Mouse (Mus musculus): ENCODE results near the gene Fam178b.

Gene Fam178b

DNA sequence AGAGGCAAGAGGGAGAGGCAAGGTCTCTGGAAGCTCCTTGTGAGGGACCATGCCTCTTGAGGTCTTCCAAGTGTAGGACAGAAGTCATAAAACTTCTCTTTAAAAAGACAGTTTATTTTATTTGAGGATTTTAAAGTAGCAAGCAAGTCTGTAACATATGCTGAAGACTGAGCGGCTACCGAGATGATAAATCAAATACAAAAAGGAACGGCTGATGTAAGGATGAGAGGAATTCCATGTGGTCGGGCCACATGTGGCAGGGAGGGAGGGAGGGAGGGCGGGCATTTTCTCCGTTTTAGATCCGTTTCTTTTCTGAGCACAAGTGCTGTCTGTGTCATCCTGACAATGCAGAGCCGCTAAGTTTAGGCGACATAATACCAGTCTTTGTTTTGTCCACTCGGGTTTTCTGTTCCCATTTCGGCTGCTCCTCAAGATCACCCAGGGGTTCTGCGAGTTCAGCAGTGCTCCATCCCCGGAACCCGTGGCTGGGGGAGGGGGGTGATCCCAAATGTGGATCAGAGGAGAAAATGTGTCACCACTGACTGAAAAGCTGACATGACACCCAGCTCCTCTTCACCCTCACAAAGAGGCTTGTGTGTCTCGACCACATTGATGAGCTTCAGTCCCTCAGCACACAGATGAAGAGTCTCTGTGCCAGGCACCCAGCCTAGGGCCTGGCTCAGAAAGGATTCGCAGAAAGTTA lies 10.2 kb downstream of the Fam178b start:
- CTCF ChIA-PET = no interaction called here

DNA sequence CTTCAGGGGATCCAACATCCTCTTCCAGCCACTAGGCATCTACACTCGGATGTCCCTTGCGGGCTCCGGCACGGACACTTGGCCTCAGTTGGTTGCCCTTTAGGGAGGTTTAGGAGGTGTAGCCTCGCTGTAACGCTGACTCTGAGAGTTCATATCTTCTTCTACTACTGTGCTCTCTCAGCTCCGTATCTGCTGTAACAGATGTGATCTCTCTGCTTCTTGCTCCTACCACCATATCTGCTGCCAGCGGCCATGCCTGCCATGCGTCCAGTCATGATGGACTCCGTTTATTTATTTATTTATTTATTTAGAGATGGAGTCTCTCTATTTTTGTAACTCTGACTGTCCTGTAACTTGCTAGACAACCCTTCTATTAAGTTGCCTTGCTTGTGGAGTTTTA lies 11.7 kb downstream of the Fam178b start:
- CTCF ChIA-PET = no interaction called here

DNA sequence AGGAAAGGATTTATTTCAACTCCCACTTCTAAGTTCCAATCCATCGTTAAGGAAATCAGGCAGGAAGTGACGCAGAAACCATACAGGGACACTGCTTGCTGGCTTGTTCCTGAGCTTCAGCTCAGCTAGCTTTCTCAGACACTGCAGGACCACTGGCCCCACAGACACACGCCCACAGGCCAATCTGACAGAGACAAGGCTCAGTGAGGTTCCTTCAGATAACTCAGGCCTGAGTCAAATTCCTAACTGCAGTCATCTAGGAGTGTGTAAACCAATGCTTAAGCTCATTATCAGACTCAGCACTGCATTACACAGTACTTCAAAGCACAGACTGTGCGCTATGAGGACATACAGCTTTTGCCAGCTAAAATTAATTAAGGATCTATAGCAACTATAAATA lies 12.7 kb downstream of the Fam178b start:
- CTCF ChIA-PET = interaction anchor here (0.6 kb wide), 1 partner anchor 43 kb away, joined by 10 read pairs; no protein-coding TSS in a partner anchor

DNA sequence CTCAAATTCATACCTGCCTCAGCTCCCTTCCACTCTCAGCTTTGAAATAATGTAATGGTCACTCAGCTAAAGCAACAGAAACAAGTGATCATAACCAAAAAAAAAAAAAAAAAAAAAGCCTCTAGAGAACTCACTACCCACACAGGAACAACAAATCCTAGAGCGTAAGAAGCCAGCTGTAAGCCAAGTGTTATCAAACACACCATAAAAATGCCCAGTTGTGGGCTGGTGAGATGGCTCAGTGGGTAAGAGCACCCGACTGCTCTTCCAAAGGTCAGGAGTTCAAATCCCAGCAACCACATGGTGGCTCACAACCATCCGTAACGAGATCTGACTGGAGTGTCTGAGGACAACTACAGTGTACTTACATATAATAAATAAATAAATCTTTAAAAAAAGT lies 15.0 kb downstream of the Fam178b start:
- CTCF ChIA-PET = interaction anchor here (0.7 kb wide), 1 partner anchor 123 kb away, joined by 5 read pairs; no protein-coding TSS in a partner anchor

DNA sequence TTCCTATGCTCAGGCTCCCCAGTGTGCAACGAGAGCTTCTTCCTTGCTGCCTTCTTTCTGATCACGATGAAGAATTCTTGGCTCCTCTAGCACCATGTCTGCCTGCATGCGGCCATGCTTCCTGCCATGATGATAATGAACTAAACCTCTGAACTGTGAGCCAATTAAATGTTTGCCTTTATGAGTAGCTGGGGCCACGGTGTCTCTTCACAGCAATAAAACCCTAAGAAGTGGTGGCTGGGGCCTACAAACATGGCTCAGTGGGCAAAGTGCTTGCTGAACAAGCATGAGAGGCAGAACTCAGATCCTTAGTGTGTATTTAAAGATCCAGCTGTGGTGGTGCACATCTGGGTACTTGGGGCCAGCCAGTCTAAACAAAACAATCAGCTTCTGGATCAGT lies 17.0 kb downstream of the Fam178b start:
- CTCF ChIA-PET = interaction anchor here (0.7 kb wide), 1 partner anchor 10 kb away, joined by 4 read pairs; no protein-coding TSS in a partner anchor

DNA sequence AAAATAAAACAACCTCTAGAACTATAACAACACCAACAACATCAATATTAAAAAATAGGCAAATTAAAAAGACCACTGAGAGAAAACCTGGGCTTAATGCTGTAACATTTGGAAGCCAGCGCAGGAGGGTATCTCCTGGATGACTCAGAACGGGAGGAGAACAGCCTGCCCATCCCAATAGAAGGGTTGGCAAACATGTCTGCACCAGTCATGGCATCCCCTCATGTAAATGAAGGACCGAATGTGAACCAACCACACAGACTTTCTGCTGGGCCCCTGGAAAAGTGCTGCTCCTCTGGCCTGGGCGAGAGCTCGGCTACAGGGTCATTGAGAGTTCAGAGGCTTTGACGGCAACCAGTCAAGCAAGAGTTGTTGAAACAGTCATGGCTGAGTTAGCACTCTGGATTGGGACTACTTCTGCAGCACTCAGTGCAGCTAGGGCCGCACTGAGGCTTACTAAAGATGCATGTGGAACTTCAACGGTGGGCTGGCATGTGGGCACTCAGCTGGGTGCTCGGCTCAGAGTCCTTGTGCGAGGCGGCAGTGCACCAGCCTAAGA lies 17.7 kb downstream of the Fam178b start:
- CTCF ChIA-PET = no interaction called here

DNA sequence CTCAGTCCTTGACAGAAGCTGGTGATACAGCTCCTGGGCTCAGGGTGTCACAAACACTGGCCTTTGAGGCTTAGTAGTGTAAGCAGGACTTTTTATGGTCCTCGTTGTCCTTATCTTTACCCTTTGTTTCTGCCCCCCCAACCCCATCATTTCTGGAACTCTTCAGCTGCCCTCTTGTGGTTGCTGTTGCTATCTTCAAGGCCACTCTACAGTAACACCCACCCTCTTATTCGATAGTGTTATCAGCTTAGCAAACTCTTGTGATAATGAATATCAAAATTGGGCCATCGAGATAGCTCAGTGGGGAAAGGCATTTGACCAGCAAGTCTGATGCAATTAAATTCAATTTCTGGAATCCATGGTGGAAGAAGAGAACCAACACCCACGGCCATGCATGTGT lies 18.5 kb downstream of the Fam178b start:
- CTCF ChIA-PET = no interaction called here

DNA sequence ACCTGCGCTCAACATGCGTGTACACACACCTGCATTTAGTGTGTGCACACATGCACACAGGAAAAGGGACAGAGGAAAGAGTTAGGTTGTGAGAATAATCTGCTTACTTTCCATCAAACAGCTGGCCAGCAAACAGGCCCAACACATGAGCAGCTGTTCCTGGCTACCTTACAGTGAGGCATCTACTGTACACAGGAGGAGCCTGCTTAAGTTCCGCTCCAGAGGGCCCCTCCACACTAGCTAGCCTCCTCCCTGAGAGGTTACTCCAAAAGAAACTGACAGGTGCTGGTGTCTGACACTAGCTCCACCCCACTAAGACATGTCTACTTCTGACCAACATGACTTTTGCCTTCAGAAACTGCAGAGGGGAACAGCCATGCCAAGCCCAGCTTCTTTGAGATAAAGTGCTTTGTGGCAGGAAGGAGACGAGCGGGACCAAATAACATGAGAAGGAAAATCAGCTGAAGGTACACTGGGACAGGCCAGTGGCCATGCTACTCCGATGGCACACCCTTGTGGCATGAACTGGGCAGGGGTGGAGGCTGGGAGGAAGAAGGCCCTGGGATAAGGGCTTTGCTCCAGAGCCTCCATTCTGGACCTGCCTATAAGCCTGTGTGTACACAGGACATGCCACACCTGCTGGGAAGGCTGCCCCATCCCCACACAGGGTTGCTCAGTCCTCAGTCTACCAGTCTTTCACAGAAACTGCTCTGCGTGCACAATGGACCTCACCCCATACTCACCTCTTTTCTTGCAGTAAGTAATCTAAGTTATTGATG lies 24.2 kb downstream of the Fam178b start:
- CTCF ChIA-PET = no interaction called here

DNA sequence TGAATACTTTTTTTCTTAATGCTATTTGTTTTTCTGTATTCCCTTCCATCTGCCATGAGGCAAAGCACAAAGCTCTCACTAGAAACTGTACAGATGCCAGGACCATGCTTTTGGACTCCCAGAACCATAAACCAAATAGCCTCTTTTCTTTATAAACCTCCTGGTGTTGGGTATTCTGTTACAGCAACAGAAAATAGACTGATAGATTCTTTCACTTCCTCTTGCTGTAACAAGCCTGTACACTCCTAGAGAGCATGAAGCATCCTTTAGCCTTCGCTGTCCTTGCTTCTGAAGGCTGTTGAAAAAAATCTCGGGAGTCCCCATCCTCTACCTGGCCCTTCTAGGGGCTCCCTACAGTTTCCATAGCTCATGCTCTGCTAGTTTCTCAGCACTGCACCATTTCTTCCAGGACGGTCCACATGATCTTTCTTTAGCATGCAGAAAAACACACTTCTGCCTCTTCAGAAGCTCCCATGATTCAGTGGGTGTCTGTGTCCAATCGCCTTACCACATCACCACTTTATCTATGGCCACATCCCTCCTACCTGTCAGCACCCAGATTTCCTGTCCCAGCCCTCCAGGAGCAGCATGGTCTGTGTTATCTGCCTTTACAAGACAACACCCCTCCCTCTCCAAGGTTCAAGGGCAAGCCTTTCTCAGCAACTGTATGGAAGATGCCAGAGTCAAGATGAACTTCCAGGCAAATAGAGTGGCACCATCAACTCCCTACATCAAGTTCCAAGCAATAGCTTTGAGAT lies 25.1 kb downstream of the Fam178b start:
- CTCF ChIA-PET = interaction anchor here (0.6 kb wide), 1 partner anchor 470 kb away, joined by 4 read pairs; no protein-coding TSS in a partner anchor

DNA sequence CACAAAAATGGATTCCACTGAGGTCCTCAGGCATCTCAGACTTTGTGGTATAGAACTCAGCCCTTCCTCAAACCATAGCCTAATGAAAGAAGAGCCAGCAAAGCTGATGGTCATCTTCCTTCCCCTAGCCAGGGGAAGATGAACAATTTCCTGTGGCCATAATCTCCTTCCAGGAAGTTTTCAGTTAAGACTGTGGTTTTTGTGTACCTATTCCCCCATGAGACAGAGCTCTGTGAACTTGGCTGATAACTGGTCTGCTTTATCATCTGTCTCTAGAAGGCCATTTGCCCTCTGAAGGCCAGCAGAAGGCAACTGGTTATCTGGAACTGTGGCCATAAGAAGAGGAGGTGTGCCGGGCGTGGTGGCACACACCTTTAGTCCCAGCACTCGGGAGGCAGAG lies 26.8 kb downstream of the Fam178b start:
- CTCF ChIA-PET = no interaction called here

DNA sequence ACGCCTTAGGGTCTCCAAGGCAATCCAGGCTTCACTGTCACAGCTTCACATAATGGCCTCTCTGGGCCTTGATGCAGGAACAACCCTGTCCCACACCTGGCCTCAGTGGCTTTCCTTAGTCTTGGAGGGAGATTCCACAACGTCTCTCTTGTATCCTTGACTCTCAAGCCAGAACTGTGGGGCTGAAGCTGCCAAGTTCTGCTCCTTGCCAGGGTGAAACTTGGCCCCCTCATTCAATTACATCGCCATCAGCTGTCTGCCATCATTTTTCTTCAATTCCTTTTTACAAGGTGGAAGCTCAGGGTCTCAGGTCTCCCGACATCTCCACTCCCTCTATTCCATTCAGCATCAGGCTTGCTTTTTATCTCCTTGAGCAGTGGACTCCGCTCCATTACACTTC lies 27.9 kb downstream of the Fam178b start:
- CTCF ChIA-PET = interaction anchor here (1.0 kb wide), 1 partner anchor 11 kb away, joined by 4 read pairs; no protein-coding TSS in a partner anchor

DNA sequence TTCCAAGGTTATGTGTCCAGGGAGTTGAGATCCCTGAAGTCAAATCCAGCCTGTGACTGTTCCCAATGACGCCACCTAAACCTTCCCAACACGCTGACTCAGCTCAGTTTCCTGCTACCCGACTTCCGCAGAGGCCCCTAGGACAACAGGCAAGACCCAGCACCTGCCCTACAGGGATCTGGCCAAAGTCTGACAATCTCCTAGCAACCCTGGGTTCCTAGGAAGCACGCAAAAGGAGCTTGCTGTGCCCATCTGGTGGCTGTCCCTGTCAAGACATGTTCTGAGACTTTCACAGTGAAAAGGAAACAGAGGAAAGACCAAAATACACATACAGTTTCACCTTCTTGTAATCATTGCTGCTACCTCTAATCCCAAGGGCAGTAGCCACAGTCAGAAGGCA lies 35.4 kb downstream of the Fam178b start:
- CTCF ChIA-PET = no interaction called here

DNA sequence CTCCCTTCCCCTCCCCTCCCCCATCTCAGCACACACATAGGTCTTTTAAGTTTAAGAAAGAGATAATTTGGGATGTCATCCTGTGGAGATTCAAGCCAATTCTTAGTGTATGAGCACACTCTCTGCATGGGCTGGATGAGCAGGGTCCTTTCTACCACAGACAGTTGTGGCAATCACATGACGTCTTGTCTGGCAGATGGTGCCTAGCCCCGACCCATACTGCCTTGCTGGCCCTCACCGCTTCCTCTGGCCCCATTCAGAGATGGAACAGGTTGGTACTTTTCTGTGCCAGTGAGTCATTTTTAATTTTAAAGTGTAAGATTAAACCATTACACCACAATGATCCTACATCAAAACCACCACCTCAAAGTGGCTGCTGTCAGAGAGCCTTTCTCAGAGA lies 36.7 kb downstream of the Fam178b start:
- CTCF ChIA-PET = no interaction called here

DNA sequence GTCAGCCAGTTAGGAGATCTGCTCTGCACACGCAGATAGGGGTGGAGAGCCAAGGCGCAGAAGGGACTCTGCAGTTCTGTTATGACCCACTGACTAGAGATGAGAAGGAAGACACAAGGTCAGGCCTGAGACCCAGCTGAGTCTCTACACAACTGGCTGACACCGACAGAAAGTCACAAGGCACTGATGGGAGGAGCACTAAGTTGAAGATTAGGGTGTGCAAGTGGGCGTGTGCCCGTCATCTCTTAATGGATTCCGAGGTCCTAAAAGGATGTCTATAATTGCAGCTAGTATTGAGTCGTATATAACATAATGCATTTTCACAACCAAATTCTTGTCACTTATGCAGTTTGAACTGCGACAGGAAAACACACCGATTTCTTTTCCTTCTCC lies 38.4 kb downstream of the Fam178b start:
- CTCF ChIA-PET = no interaction called here

DNA sequence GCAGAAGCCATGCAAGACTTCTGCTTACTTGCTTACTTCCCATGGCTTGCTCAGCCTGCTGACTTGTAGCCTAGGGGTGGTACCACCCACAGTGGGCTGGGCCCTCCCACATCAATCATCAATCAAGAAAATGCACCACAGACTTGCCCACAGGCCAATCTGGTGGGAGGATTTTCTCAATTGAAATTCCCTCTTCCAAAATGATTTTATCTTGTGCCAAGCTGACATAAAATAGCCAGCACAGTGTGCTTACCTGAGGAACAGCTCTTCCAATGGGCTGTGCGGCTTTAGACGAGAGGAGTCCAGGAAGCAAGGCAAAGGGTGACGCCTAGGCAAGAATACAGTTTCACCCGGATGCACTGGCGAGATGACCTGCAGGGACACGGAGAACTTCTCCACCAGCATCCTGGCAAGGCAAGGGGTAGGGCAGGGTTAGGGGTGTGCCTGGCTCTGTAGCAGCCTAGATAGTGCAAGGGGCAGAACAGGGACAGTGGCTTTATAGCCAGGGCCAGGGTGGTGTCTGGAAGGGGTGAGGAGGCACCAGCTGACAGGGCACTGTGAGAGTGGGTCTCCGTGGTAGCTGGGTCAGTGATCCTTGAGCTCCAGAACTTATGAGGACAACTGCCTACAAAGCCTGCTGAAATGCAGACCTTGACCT lies 38.9 kb downstream of the Fam178b start:
- CTCF ChIA-PET = interaction anchor here (0.6 kb wide), 1 partner anchor 1477 kb away, joined by 3 read pairs; no protein-coding TSS in a partner anchor

DNA sequence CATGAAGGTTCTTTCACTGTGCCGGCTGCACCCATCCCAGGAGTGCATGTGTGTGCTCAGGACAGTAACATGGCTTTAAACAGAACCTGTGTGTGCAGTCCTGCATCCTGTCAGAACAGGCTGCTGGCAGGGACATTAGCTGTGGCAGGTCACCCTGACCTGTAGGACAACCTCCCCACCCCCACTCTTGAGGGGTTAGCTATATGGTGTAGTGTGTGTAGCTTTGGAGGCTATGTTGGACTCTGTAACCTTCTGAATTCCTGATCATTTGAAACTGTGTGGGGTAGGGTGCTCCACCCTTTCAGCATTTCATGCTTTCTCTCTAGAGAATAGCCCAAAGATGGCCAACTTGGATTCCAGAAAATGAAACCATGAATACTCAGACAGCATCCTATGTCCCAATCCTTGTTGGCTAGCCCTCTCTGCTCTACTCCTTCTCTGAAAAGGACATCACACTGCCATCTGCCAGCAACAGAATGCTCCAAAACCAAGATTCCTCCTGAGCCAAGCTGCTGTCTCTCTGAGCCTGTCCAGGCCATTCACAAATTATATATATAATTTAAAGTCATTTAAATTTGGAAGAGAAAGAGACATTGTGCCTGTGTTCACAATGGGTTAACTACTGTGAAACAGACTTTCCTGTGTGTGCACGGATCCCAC lies 47.0 kb downstream of the Fam178b start:
- CTCF ChIA-PET = no interaction called here

DNA sequence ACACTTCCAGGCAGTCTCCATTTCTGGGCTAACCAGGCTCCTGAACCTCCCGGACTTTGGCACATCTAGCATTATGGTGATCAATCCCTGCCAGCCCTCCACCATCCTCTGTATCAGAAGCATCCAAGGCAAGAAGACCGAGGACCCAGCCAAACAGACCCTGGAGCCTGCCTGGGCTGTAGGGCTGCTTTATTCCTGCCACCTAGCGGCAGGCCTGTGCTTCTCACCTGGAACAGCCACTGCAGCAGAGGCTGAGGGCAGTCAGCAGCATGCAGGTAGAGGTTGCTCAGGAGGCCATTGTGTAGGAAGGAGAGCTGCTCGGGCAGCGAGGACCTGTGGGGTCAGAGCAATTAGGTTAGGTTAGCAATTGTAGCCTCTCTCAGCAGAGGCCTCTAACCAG lies 48.0 kb downstream of the Fam178b start:
- CTCF ChIA-PET = no interaction called here

DNA sequence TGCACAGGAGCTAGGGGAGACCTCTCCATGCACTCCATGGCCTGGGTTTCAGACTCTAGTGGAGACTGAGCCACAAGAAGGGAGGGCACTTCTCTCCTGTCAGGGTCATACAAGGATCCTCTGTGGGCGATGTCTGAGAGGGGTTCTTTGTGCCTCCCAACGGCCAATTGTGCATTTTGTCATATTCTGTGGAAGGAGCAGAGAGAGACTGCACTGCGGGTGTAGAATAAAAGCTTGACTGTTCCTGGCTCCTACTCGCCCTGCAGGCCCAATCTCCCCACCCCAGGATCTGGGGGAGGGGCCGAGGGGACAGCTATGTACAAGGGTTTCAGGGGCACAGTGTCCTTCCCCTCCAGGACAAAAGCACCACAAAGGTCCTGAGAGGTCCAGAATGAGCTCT lies 49.1 kb downstream of the Fam178b start:
- CTCF ChIA-PET = interaction anchor here (0.5 kb wide), 1 partner anchor 190 kb away, joined by 3 read pairs; no protein-coding TSS in a partner anchor

DNA sequence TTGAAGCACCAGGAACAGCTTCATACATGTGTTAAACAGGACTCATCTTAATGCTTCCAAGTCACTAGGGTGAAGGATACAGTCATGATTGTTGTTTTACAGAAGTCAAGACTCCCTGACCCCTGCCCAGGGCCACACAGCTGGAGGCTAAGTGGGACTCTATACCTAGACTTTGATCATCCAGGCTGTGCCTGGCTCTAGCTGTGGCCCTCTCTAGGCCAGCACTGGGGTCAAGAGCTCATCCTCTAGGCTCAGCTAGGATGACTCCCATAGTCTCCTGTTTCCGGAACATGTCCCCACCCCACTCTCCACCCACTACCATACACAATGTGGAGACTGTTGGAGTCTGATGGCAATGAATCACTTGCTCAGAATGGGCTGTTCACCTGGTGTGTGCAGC lies 50.1 kb downstream of the Fam178b start:
- CTCF ChIA-PET = no interaction called here

DNA sequence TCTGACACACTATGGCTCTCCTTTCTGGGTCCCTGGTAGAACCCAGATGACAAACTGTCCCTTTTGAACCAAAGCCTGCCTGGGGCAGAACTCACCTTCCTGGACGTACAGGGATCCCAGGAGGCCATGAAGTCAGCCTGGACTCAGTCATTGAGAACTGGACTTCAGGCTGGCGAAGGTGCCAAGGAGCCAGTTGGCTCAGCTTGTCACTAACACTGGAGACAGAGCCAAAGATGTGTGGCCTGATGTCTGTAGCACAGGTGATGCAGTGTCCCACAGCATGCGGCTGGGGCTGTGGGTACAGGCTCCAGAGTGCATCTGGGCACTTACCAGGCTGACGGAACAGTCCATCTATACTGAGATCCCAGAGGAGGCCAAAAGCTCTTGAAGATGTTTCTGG lies 50.9 kb downstream of the Fam178b start:
- CTCF ChIA-PET = no interaction called here

DNA sequence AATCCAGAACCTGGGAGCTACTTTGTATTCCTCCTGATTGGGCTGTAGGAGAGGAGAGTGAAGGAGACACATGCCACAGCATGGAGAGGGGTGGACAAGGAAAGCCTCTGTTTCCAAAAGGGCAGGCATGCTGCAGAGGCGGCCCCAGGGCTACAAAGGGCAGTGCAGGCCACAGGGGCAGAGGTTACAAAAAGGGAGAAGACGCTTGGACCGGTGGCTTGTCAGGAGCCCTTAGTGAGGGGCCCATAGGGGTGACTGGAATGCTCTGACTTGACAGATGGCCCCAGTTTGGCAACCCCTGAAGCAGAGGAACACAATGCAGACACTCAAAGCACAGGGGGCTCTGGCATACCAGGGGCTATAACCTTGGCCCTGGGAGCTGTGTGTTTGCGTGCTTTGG lies 51.6 kb downstream of the Fam178b start:
- CTCF ChIA-PET = no interaction called here

Measured in spleen, embryonic (tissue).